Mouse (Mus musculus) layer of hippocampus, adult 9-10 months (tissue): ENCODE measurements around the gene Rnf216.

Source experiments
- DNase-seq: peaks from one replicate; pipeline ENCODE4 v3.0.0; 2022; ENCODE audit warnings: low spot score

Rnf216 gene

DNA sequence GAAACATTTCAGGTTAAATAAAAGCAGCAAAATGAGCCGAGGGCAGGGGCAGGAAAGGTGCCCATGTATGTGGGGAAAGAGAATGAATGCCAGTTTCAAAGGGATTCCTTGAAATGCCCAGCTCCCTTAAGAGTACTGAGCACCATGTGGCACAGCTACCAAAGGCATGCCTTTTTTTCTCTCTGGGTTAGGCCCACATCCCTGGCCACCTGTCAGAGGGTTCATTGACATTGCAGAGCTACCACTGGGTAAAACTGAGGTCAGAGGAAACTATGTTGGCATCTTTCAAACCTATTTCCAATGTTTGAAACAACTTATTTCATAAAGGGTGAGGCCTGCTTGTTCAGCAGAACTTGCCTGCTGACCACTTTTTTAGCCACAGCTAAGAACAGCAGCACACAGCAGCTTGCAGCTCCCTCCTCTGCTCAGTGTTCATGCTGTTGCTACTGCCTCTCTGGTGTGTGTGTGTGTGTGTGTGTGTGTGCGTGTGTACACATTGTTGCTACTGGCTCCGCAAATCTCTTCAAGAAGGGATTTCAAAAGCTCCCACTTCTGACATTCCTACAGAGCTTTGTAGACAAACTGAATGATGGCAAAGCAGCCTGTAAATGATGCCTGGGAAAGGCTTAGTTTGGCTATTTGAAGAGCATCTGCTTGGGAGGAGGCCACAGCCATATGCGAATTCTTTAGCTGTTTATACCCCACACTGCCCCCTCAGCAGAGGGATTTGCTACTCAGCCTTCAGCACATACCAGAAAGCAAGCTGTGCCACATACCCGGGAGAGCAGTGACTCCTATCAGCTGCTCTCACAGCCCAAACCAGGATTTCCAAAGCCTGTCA, 59.4 kb downstream of the Rnf216 start:
- DNase-seq, result no peak

DNA sequence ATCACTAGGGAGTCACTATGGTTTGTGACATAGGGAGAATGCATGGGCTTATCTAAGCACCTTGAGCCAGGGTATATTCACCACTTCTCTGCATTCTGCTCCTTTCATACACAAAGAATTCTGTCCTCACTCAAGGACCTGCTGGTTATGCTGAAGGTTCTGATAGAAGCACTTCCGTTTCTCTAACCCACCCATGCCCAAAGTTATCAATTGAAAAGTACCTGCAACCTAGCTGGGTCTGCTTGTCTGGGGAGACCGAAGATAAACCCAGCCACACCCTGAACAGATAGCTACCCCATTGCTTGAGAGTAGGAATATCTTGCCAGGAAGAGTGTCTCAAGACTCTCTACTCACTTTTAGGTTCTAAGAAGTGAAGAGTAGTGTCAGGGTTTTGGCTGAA, 60.1 kb downstream of the Rnf216 start:
- no peak for DNase-seq

DNA sequence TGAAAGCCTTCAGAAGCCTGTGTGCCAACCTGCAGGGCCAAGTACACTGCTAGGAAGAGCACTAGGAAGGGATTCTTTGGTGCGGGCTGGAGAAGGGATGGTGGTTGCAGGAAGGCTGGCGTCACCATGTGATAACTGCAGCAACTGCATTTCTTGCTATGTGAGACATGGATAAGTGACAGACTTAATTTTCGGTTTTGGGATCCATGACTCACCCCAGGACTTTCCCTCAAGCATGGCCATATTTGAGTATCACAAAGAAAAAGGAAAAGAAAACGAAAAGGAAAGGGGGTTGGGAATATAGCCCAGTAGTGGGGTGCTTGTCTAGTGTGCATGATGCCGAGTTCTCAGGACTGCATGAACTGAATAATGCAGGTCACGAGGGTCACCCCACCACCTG, 60.9 kb downstream of the Rnf216 start:
- no peak for DNase-seq

DNA sequence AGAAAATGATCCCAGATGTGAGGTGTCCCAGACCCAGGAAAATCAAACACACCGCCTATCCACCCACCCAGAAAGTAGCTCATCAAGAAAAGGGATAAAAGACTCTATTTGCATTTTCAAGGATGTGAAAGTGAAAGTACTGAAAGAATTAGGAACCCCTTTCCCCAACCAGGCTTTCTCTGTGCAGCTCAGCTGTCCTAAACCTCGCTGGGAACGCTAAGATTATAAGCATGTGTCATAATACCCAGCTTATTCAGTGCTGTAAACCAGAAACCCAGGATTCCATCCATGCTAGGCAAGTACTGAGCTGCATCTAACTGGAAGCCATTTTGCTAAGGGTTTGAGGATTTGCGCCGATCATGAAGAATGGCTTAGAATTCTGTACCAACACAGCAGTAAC, 62.5 kb downstream of the Rnf216 start:
- no peak for DNase-seq

DNA sequence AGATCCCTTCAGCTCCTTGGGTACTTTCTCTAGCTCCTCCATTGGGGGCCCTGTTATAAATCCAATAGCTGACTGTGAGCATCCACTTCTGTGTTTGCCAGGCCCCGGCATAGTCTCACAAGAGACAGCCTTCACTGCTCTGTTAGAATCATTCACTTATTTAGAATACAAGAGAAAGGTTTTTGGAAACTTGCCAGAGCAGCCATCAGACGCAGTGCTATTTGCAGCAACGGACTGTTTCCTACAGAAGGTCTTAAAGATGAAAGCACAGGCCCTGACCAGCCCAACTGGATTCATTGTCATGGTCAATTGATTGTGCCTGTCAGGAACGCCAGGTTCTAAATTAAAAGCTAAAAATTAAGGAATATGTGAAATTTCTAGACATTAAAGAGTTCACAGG, 63.0 kb downstream of the Rnf216 start:
- no peak for DNase-seq

DNA sequence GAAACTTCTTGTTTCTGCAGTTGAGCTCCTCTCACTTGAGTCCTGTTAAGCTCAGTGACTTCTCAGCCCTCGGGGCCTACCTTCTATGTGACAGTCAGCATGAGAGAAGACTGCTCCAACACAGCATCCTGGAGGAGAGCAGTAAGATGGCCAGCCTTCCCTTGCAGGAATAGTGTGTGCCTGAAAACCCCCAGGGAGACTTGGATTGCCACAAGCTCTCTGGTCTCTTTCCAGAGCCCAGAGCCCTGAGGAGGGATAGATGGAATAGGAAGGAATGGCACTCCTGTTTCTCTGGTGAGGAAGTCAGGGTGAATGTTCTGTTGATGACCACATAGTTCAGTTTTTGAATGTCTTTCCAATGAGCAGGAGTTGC, 63.8 kb downstream of the Rnf216 start:
- no peak for DNase-seq

DNA sequence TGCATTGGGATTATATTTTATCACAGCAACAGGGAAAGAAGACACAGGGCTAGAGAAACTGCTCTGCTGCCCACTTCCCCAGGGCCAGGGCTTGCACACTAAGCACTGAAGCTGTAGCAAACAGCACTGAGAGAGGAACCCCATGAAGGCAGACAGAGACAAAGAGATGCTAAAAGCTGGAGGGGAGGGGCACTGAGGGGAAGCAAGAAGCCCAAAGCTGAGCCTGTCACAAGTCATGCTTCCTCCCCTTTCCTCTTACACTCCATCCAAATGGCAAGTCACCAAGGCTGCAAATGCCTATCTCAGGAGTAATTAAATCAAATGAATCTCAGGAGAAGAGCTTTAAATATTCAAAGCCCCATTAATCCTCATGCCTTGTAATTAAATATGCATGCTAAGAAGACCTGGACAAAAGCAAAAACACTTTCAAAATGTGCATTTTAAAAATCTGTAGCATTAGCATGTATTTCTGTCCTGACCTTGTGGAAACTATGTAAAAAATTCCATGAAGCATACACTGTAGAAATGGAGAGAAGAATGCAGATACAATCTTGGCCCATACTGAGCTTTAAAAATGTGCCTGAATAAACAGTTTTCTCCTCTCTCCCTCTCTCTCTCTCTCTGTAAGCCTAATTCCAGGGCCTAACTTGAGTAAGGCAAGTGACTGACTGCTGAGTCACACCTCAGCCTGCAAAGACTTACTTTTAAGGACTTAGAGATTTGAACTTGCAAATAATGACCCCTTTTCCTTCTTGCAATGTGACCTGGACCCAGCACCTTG, 64.4 kb downstream of the Rnf216 start:
- DNase-seq, result no peak

DNA sequence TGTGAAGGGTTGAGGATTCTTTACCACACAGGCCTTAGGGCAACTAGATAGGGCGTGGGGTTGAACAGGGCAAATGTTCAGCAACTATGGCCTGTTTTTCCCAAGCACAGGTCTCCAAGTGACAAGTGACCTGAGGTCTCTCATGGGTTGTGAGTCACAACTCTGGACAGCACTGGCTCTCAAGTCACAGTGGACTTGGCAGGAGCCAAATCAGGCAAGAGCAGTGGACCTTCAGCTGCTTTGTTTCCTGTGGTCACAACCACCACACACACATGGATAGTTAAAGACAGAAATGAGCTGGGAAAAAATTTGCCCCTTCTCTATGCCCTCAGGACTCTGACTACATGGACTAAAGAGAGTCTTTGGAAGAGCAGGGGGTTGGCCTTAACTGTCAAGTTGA, 65.2 kb downstream of the Rnf216 start:
- no peak for DNase-seq

DNA sequence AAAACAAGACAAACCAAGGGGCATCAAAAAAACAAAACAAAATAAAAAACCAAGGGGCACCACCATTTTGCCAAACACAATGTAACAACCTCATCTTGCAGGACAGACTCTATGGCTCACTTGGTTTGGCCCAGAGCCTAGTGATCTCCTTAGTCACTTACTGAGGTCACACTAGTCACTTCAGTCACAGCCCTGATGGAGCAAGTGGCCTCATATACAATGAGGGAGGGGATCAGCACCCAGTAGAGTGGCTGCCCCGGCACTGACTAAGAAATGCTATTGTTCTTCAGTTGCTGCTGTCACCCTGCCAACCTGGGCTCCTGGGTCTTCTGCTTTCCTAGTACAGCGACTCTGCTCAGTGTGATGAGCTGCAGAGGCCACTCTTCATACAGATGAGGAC, 68.9 kb downstream of the Rnf216 start:
- DNase-seq, result no peak

DNA sequence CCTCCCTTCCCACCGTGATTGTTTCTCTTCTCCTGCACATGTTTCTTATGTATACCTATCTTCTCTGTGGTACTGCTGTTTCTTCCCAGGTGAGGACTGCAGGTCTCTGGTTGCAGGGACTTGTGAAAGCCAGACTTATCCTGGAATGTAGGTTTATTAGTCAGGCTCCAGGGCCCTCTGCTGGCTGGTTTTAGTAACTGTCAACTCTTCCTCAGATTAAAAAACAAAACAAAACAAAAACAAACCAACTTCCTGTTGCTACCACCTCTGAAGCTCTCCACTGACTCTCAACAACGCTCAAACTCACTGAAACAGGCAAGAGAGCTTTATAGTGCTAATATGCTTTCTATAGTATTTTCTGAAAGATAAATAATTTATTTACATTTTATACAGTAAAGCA, 69.5 kb downstream of the Rnf216 start:
- DNase-seq, result no peak

DNA sequence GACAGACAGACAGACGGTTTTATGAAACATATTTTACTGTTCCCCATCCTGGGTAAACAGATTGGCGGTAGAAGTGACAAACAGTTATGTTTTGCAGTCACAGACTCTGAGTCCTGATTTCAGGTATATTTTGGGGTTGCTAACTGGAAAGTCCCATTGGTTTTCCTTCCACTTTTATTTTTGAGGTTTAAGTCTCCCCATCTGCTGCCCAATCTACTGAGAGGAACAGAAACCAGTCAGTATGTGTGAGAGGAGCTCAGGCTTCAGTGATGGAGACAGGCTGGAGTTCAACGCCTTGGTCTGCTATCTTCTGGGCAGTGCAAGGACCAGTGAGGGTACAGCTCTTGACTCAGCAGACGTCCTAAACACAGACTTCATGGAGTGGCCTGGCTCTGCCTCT, 74.0 kb downstream of the Rnf216 start:
- no peak for DNase-seq

DNA sequence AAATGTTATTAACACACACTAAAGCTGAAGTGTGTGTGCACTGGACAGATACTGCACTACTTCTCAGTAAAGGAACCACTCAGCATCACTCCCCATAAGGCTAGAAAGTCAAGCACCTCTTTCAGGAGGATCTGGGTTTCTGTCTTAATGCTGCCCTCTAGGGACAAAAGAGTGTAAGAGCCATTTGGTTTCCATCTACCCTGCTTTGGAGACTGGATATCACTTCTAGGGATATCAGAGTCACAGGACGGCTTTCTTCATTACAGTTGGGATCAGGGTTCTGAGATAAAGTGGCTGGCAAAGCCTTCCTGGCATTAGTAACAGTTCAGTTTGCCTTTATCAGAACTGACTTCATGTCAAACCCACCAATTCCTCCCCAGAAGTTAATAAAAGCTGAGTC, 75.6 kb downstream of the Rnf216 start:
- peak; percentile 88 for DNase-seq

DNA sequence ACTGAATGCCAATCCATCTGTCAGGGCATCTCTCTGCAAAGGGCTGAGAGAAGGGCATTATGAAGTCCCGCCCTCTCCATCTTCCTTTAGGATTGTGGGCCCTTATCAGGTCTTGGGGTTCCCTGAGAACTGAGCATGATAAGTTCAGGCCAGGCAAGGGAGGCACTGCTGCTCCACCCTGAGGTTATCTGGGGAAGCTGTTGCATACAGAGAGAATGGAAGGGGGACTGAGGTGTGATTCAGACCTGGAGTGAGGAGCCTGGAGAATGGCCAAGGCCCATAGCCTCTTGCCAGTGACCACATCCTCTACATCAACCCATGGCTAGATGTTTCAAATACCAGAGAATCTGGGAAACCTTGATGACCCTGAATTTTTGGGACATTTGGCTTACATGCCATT, 76.7 kb downstream of the Rnf216 start:
- DNase-seq, result no peak

DNA sequence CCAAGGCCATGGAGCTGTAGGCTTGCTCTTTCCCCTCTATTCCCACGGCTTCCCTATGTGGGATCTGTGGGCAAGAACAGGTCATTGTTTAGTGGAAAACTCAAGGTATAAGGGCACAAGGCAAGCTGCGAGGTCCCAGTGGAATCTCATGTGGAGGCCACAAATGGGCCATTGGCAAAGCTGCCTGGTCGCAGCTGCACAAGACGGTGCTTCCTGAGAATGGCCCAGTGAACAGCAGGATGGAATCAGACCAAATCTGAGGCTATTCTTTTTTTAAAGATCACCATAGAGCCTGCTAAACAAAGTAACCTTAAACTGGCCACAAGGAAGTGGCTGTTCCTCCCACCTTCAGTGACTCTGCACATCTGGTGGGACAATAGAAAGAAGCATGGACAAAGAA, 77.5 kb downstream of the Rnf216 start:
- DNase-seq, result no peak

DNA sequence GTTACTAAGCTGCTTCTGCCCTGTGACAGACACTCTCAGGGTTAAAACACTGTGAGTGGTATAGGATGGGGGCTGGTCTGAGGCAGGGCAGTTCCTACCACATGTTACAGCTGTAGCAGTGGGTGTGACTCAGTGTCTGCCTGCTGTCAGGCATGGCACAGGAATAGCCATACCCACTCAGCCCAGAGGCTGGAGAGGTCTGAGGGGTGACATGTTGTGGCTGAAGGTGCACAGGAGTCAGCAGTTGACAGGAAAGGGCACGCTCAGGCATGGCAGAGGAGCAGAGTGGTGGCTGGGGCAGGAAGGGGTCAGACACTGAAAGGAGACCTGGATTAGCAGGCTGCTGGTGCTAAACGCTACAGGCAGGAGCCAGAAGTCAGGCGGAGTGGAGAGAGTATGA, 78.7 kb downstream of the Rnf216 start:
- no peak for DNase-seq

DNA sequence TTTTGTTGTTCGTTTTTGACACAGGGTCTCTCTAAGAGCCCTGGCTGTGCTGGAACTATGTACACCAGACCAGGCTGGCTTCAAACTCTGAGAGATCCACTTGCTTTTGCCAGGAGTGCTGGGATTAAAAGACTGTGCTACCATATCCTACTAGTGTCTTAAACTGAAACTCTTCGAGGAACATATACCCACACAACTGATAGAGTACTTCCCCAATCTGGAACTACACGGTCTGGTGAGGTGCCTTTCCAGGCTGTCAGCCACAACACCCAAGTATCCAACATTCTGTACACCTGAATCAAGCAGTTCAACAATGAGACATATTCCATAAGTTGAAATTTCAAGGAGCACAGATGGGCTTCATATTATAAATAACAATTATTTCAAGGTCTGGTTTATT, 79.5 kb downstream of the Rnf216 start:
- no peak for DNase-seq

DNA sequence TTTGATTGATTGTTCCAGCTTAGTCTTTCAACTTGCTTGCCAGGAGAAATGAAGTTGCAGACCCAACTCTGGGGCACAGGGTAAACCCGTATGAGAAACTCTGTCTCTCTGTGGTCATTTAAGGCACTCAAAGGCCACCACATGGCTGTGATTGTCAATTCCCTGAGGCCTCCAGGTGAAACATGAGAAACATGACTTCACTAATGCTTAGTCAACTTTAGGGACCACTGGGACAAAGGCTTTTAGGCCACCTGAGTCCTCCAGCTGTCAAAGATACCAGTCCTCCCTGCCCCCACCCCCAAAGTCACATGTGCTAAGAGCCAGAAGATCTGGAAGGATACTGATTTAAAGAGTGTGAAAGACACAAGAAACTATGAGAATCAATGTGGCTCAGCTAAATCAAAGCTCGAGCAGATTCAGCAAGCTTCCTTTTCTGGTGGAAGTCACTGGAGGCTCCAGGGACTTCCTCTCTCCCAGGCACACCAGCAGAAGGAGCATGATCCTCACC, 80.1 kb downstream of the Rnf216 start:
- DNase-seq, result no peak

DNA sequence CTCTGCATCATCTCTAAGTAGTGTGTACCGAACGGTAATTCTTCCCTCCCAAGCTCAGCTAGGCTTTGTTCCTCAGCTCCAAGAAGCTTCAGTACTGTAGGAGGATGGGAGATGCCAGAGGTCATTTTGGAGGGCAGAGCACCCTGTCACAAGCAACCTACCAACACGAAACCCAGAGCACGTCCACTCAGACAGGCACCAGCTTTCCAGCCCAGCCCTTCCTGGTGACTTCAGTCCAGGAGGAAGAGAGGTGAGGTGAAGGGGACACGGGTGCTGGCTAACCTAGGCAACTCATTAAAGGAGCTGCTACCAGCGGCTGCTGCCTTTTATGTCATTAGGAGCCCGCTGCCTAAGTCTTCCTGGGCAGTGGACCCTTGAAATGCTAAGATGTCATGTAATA, 81.1 kb downstream of the Rnf216 start:
- DNase-seq, result no peak

DNA sequence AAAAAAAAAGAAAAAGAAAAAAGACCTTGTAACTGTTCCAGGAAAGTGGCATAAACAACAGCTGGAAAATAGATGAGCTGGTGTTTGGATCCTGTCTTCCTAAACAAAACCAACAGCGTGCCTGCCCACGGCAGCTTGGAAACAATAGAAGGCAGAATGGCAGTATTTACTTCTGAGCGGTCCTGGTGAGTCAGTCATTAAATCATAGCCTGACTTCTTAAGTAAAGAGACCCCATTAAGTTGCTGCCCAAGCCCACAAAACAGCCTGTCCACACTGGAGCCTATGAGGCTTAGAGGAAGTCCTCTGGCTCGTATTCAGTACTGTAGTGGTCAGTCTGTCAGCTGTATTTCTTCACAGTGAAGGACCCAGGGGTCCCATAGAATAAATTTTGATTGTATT, 81.6 kb downstream of the Rnf216 start:
- DNase-seq, result no peak

DNA sequence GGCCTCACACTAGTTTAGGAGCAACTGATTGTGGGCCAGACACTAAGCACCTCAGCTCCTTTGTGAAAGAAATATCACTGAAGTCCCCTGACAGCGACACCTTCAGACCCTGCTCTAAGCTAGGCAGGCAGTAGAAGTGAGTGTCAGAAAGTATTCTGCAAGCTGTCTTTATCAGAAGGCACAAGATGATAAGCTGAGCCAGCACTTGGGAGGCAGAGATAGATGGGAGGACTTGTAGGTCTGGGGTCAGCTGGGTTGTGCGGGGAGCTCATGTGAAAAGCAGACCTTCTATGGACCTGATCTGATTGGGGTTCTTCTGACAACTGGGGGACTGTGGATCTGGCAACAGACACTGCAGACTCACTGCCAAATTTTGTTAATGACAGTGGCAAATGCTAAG, 88.9 kb downstream of the Rnf216 start:
- no peak for DNase-seq

DNA sequence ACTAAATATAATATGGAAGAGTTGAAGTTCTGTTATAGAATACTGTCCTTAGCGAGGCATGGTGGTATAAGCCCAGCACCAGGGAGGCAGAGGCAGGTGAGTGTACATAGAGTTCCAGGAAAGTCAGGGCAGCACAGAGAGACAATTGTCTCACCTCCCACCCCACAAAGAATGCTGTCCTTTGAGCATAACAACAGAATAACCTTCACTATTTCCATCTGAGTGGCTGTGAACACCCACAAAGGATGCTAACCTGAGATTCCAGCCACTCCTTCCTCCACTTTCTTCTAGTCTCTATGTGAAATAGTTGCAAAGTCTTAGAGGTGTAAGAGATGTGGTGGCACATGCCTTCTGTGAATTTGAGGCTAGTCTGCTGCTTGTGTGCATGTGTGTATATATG, 89.8 kb downstream of the Rnf216 start:
- DNase-seq, result no peak

DNA sequence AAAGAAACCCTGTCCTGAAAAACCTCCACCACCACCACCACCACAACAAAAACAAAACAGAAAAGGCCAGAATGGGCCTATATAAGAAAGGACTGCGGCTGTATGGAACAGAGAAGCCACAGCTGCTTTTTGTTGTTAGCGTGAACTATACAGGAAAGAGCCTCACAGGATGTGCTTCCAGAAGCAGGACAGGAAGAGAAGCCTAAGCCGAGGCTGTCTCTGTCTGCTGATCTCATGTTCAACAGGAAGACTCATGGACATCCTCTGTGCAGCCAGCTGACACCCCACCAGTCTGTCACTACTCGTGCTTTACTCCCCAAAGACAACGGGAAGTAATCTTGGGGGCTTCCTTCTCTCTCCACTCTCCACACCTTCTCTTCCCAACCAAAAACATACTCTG, 95.4 kb downstream of the Rnf216 start:
- no peak for DNase-seq

DNA sequence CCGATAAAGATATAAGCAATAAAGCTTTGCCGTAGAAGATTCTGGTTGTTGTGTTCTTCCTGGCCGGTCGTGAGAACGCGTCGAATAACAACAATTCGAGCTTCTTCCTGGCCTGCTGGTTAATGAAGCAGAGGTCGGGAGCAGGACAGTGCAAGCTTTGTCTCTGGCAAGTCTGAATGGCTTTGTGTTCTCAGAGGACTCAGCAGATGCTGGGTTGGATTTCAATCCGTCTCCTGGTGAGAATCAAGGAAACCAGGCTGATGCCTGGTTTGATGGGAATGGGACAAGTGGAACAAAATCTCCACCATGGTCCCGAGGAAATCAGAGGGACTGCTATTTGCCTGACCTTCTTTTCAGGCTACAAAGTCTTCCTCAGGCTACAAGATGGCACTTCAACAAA, 103.4 kb downstream of the Rnf216 start:
- no peak for DNase-seq
